Mouse (Mus musculus): ENCODE measurements at regions not wholly inside any gene's neighbourhood (a gene's known extent, or its start where the extent isn't known, plus 50 kb on each side); places are given as distances from the start of the nearest gene placed in this dataset.

GRCm38 (mm10) chr5:133821273-133821672, 278.2 kb upstream of the Castor2 start:
- no peak for DNase-seq (ENCODE audit: low spot score)

GRCm38 (mm10) chr5:133815462-133815861, 284.0 kb upstream of the Castor2 start:
- DNase-seq (ENCODE audit: low spot score) = no peak

GRCm38 (mm10) chr5:133814436-133814835, 285.1 kb upstream of the Castor2 start:
- DNase-seq (ENCODE audit: low spot score) = no peak

GRCm38 (mm10) chr5:133812216-133812615, 287.3 kb upstream of the Castor2 start:
- DNase-seq (ENCODE audit: low spot score) = no peak

GRCm38 (mm10) chr5:133806891-133807290, 292.6 kb upstream of the Castor2 start:
- DNase-seq (ENCODE audit: low spot score) = no peak

GRCm38 (mm10) chr5:133802001-133802400, 297.5 kb upstream of the Castor2 start:
- no peak for DNase-seq (ENCODE audit: low spot score)

GRCm38 (mm10) chr5:133795638-133796037, 303.9 kb upstream of the Castor2 start:
- DNase-seq (ENCODE audit: low spot score) = no peak

GRCm38 (mm10) chr5:133790726-133791125, 308.8 kb upstream of the Castor2 start:
- no peak for DNase-seq (ENCODE audit: low spot score)

GRCm38 (mm10) chr5:133788006-133788405, 311.5 kb upstream of the Castor2 start:
- no peak for DNase-seq (ENCODE audit: low spot score)

- no peak for DNase-seq (ENCODE audit: low spot score)
These were observed 312.0 kb upstream of the Castor2 start for GRCm38 (mm10) chr5:133787491-133787890.

GRCm38 (mm10) chr5:133776591-133776990, 322.9 kb upstream of the Castor2 start:
- no peak for DNase-seq (ENCODE audit: low spot score)

GRCm38 (mm10) chr5:133774116-133774515, 325.4 kb upstream of the Castor2 start:
- no peak for DNase-seq (ENCODE audit: low spot score)

- no peak for DNase-seq (ENCODE audit: low spot score)
These were observed 330.7 kb upstream of the Castor2 start for GRCm38 (mm10) chr5:133768856-133769255.

GRCm38 (mm10) chr5:133757817-133758216, 341.7 kb upstream of the Castor2 start:
- no peak for DNase-seq (ENCODE audit: low spot score)

GRCm38 (mm10) chr5:133754180-133754579, 345.3 kb upstream of the Castor2 start:
- no peak for DNase-seq (ENCODE audit: low spot score)

- no peak for DNase-seq (ENCODE audit: low spot score)
These were observed 345.9 kb upstream of the Castor2 start for GRCm38 (mm10) chr5:133753461-133754160.

GRCm38 (mm10) chr5:133746960-133747359, 352.6 kb upstream of the Castor2 start:
- DNase-seq (ENCODE audit: low spot score) = no peak

GRCm38 (mm10) chr5:133746411-133746810, 353.1 kb upstream of the Castor2 start:
- no peak for DNase-seq (ENCODE audit: low spot score)

- no peak for DNase-seq (ENCODE audit: low spot score)
These were observed 355.4 kb upstream of the Castor2 start for GRCm38 (mm10) chr5:133744136-133744535.

GRCm38 (mm10) chr5:133743606-133744005, 355.9 kb upstream of the Castor2 start:
- no peak for DNase-seq (ENCODE audit: low spot score)

GRCm38 (mm10) chr5:133731871-133732270, 367.6 kb upstream of the Castor2 start:
- DNase-seq (ENCODE audit: low spot score) = no peak

GRCm38 (mm10) chr5:133718187-133719078, 381.1 kb upstream of the Castor2 start:
- no peak for DNase-seq (ENCODE audit: low spot score)

GRCm38 (mm10) chr5:133715830-133716229, 383.7 kb upstream of the Castor2 start:
- no peak for DNase-seq (ENCODE audit: low spot score)
